Mouse (Mus musculus) E14TG2a.4 (cell line): ENCODE measurements around the gene Iqschfp.

ENCODE experiments used
- CTCF ChIP-seq: conservative IDR thresholded peaks from 2 replicates; pipeline ENCODE4 v1.5.1; 2014; ENCODE audit warnings: low read length
- POU5F1 ChIP-seq: IDR thresholded peaks from 2 replicates; pipeline ENCODE4 v1.6.1; 2014; ENCODE audit warnings: low read length, borderline replicate concordance

DNA sequence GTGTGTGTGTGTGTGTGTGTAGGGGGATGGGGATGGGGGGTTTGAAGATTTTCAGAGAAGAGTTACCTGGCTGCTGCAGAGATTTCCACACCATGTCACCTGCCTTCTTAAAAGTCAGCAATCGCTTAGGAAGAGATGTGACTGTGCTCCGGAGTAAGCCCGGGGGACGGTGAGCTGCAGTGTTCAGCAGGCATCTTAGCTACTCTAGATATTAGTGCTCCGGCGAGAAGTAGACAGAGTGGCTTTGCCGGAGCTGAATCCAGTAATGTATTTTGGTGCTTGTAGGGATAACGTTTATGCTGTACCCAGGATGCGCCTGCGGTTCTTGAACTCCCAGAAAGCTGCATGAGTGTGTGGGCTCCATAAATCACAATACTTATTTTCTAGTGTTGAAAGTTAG is 736 bp downstream of the Iqschfp start:
- TF ChIP-seq CTCF (no peak), POU5F1 (no peak)
